Mouse (Mus musculus) heart, embryonic 15.5 days (tissue): ENCODE measurements around the gene Pdha2. TPM values are rescaled to one million over a fixed set of nuclear protein-coding genes. Genes with fewer than 3 reads are reported as not detected.

ENCODE experiments used
- ATAC-seq: fragments of 200-750 bp; cut with Nextera tagmentation; replicated peaks from 2 replicates; pipeline ENCODE4 v1.8.0; 2017; ENCODE audit warnings: low read depth, moderate TSS enrichment; ENCODE audit not compliant: insufficient number of reproducible peaks, insufficient read depth, low FRiP score
- H3K27ac ChIP-seq: fragments of 300-500 bp; sonication (generic); 2 replicates; pipeline ENCODE4 v1.5.1; 2015; ENCODE audit warnings: mild to moderate bottlenecking, inconsistent platforms
- H3K27me3 ChIP-seq: fragments of 300-500 bp; sonication (generic); 2 replicates; pipeline ENCODE4 v1.6.1; 2015; ENCODE audit warnings: inconsistent platforms
- H3K36me3 ChIP-seq: fragments of 300-500 bp; sonication (generic); 2 replicates; pipeline ENCODE4 v1.6.1; 2015; ENCODE audit warnings: mild to moderate bottlenecking, inconsistent platforms
- H3K4me1 ChIP-seq: fragments of 300-500 bp; sonication (generic); replicated peaks from 2 replicates; pipeline ENCODE4 v1.6.1; 2015; ENCODE audit warnings: inconsistent platforms
- H3K4me2 ChIP-seq: fragments of 300-500 bp; sonication (generic); 2 replicates; pipeline ENCODE4 v1.6.1; 2015; ENCODE audit warnings: inconsistent platforms, mild to moderate bottlenecking, moderate library complexity
- H3K4me3 ChIP-seq: fragments of 300-500 bp; sonication (generic); 2 replicates; pipeline ENCODE4 v1.5.1; 2015; ENCODE audit warnings: mild to moderate bottlenecking, inconsistent platforms
- H3K9ac ChIP-seq: fragments of 300-500 bp; sonication (generic); 2 replicates; pipeline ENCODE4 v1.6.1; 2015; ENCODE audit warnings: mild to moderate bottlenecking, inconsistent platforms
- H3K9me3 ChIP-seq: fragments of 300-500 bp; sonication (generic); replicated peaks from 2 replicates; pipeline ENCODE4 v1.6.1; 2016; ENCODE audit warnings: inconsistent platforms
- WGBS: fragments of 180-500 bp; shearing (Covaris S2); methylation state at CpG from one replicate; pipeline ENCODE4 v1.1.7; 2015; ENCODE audit warnings: mixed read lengths; 5-methylcytosine and 5-hydroxymethylcytosine counted together
- polyA plus RNA-seq: library from polyadenylated mRNA; unstranded; fragments of >200 nt; fragmentation: Nextera tagmentation; extraction: Ambion mirVana; gene quantifications from 2 replicates; pipeline ENCODE4 v1.2.1, GENCODE M21; 2015

Gene Pdha2
- not detected in 2 replicates for polyA plus RNA-seq

GRCm38 (mm10) chr3:141212255-141212654, at the start of gene Pdha2:
Pdha2 (minus strand) TSS chr3:141212355.
- WGBS, result 78% methylated on average over 5 of the region's 5 CpGs
- no peaks in the 10 kb centered on the region for H3K27me3 ChIP-seq
- H3K4me2 ChIP-seq, result no peak within 1 kb of the TSS
- no peak within 1 kb of the TSS for H3K9ac ChIP-seq
- no peaks in the 10 kb centered on the region for H3K4me1 ChIP-seq
- H3K4me3 ChIP-seq, result no peak within 1 kb of the TSS
- no peaks in the 10 kb centered on the region for H3K36me3 ChIP-seq
- H3K27ac ChIP-seq, result no peak within 1 kb of the TSS
- no peak for ATAC-seq
- H3K9me3 ChIP-seq, result no peaks in the 10 kb centered on the region

- H3K9ac ChIP-seq, result no peak overlapping the region
- no peaks in the 10 kb centered on the region for H3K27me3 ChIP-seq
- no peaks in the 10 kb centered on the region for H3K36me3 ChIP-seq
- no peak for ATAC-seq
- H3K4me1 ChIP-seq, result no peaks in the 10 kb centered on the region
- H3K4me2 ChIP-seq, result no peak overlapping the region
- no peak overlapping the region for H3K4me3 ChIP-seq
- 83% methylated on average over 1 of the region's 1 CpGs for WGBS
- no peak overlapping the region for H3K27ac ChIP-seq
- H3K9me3 ChIP-seq, result no peaks in the 10 kb centered on the region
Measured at GRCm38 (mm10) chr3:141260518-141260917, 48.4 kb upstream of the Pdha2 start.

GRCm38 (mm10) chr3:141251440-141251839, 39.3 kb upstream of the Pdha2 start:
- Histone ChIP-seq H3K9ac (no peak overlapping the region), H3K27me3 (no peaks in the 10 kb centered on the region), H3K36me3 (no peaks in the 10 kb centered on the region), H3K4me2 (no peak overlapping the region), H3K9me3 (no peaks in the 10 kb centered on the region), H3K27ac (no peak overlapping the region), H3K4me1 (no peaks in the 10 kb centered on the region), H3K4me3 (no peak overlapping the region)
- ATAC-seq, result no peak
- 85% methylated on average over 1 of the region's 1 CpGs for WGBS

- 48% methylated on average over 5 of the region's 5 CpGs for WGBS
- Histone ChIP-seq H3K4me1 (no peaks in the 10 kb centered on the region), H3K27me3 (no peaks in the 10 kb centered on the region), H3K27ac (no peak overlapping the region), H3K4me3 (no peak overlapping the region), H3K36me3 (no peaks in the 10 kb centered on the region), H3K4me2 (no peak overlapping the region), H3K9me3 (no peaks in the 10 kb centered on the region), H3K9ac (no peak overlapping the region)
- ATAC-seq, result no peak
Measured at GRCm38 (mm10) chr3:141244725-141245298, 32.7 kb upstream of the Pdha2 start.

GRCm38 (mm10) chr3:141238071-141238470, 25.9 kb upstream of the Pdha2 start:
- H3K4me1 ChIP-seq, result no peaks in the 10 kb centered on the region

GRCm38 (mm10) chr3:141229148-141229547, 17.0 kb upstream of the Pdha2 start:
- no peaks in the 10 kb centered on the region for H3K4me1 ChIP-seq
- H3K9ac ChIP-seq, result no peak overlapping the region
- no peaks in the 10 kb centered on the region for H3K27me3 ChIP-seq
- no peak for ATAC-seq
- H3K9me3 ChIP-seq, result no peaks in the 10 kb centered on the region
- WGBS, result 49% methylated on average over 2 of the region's 2 CpGs
- no peak overlapping the region for H3K4me2 ChIP-seq
- no peaks in the 10 kb centered on the region for H3K36me3 ChIP-seq
- H3K27ac ChIP-seq, result no peak overlapping the region
- no peak overlapping the region for H3K4me3 ChIP-seq

More at GRCm38 (mm10) chr3:141238071-141238470, 25.9 kb upstream of the Pdha2 start:
- H3K27ac ChIP-seq, result no peak overlapping the region
- H3K4me3 ChIP-seq, result no peak overlapping the region
- no peaks in the 10 kb centered on the region for H3K9me3 ChIP-seq
- no peak overlapping the region for H3K4me2 ChIP-seq
- 73% methylated on average over 2 of the region's 2 CpGs for WGBS
- ATAC-seq, result no peak
- no peaks in the 10 kb centered on the region for H3K27me3 ChIP-seq
- H3K36me3 ChIP-seq, result no peaks in the 10 kb centered on the region
- no peak overlapping the region for H3K9ac ChIP-seq

- Histone ChIP-seq H3K9me3 (no peaks in the 10 kb centered on the region), H3K9ac (no peak overlapping the region), H3K27me3 (no peaks in the 10 kb centered on the region), H3K27ac (no peak overlapping the region), H3K4me2 (no peak overlapping the region), H3K4me3 (no peak overlapping the region), H3K36me3 (no peaks in the 10 kb centered on the region), H3K4me1 (peaks cover 7% of the 10 kb centered on the region)
- WGBS, result 48% methylated on average over 1 of the region's 1 CpGs
- no peak for ATAC-seq
Measured at GRCm38 (mm10) chr3:141222339-141222738, 10.2 kb upstream of the Pdha2 start.

- no peak for ATAC-seq
- Histone ChIP-seq H3K4me1 (peaks cover 7% of the 10 kb centered on the region), H3K9me3 (no peaks in the 10 kb centered on the region), H3K27ac (no peak overlapping the region), H3K4me2 (no peak overlapping the region), H3K36me3 (no peaks in the 10 kb centered on the region), H3K27me3 (no peaks in the 10 kb centered on the region), H3K4me3 (no peak overlapping the region), H3K9ac (no peak overlapping the region)
- WGBS, result 25% methylated on average over 2 of the region's 2 CpGs
Measured at GRCm38 (mm10) chr3:141218561-141218960, 6.4 kb upstream of the Pdha2 start.

- Histone ChIP-seq H3K4me3 (no peak overlapping the region), H3K9ac (no peak overlapping the region), H3K36me3 (no peaks in the 10 kb centered on the region), H3K4me2 (no peak overlapping the region), H3K4me1 (peaks cover 7% of the 10 kb centered on the region), H3K9me3 (no peaks in the 10 kb centered on the region), H3K27me3 (no peaks in the 10 kb centered on the region), H3K27ac (no peak overlapping the region)
- ATAC-seq, result no peak
Measured at GRCm38 (mm10) chr3:141216999-141217398, 4.8 kb upstream of the Pdha2 start.

- ATAC-seq, result no peak
- Histone ChIP-seq H3K4me3 (no peak overlapping the region), H3K27me3 (no peaks in the 10 kb centered on the region), H3K9me3 (no peaks in the 10 kb centered on the region), H3K27ac (no peak overlapping the region), H3K4me2 (no peak overlapping the region), H3K4me1 (peaks cover 7% of the 10 kb centered on the region), H3K36me3 (no peaks in the 10 kb centered on the region), H3K9ac (no peak overlapping the region)
- 73% methylated on average over 6 of the region's 6 CpGs for WGBS
Measured at GRCm38 (mm10) chr3:141216237-141216636, 4.1 kb upstream of the Pdha2 start.

- Histone ChIP-seq H3K36me3 (no peaks in the 10 kb centered on the region), H3K27me3 (no peaks in the 10 kb centered on the region), H3K9ac (no peak overlapping the region), H3K9me3 (no peaks in the 10 kb centered on the region), H3K27ac (no peak overlapping the region), H3K4me1 (peaks cover 7% of the 10 kb centered on the region), H3K4me2 (no peak overlapping the region), H3K4me3 (no peak overlapping the region)
- no peak for ATAC-seq
- WGBS, result 51% methylated on average over 2 of the region's 2 CpGs
Measured at GRCm38 (mm10) chr3:141214789-141215188, 2.6 kb upstream of the Pdha2 start.

- Histone ChIP-seq H3K4me1 (peaks cover 7% of the 10 kb centered on the region), H3K9me3 (no peaks in the 10 kb centered on the region), H3K27ac (no peak overlapping the region), H3K36me3 (no peaks in the 10 kb centered on the region), H3K4me3 (no peak overlapping the region), H3K27me3 (no peaks in the 10 kb centered on the region), H3K4me2 (no peak overlapping the region), H3K9ac (no peak overlapping the region)
- no peak for ATAC-seq
Measured at GRCm38 (mm10) chr3:141214197-141214596, 2.0 kb upstream of the Pdha2 start.
